8 mouse cellular contexts compared by ENCODE assay signal in genomic region chr14:55078366-55078989, GRCm38 (mm10). TPM values are rescaled to one million over a fixed set of nuclear protein-coding genes. Genes with fewer than 3 reads are reported as not detected.
DNase-seq lines count a peak whose midpoint lies in the region; ATAC-seq lines count a peak whose summit lies in the region.

No protein-coding gene starts in this region.

- peak overlapping the region; percentile 32; the same call in 1 of the 2 replicates for H3K9ac ChIP-seq in kidney, embryonic 14.5 days (ENCODE audit: low read depth, low read length)
- peak overlapping the region; percentile 61 for H3K9ac ChIP-seq in embryonic facial prominence, embryonic 13.5 days
- peak overlapping the region; percentile 40 for H3K9ac ChIP-seq in limb, embryonic 11.5 days (ENCODE audit: low read length)
- H3K9ac ChIP-seq in neural tube, embryonic 13.5 days, result peak overlapping the region; percentile 63

- H3K27ac ChIP-seq in kidney, embryonic 14.5 days (ENCODE audit: low read depth, low read length), result peak overlapping the region; percentile 66
- H3K27ac ChIP-seq in embryonic facial prominence, embryonic 13.5 days, result peak overlapping the region; percentile 41
- H3K27ac ChIP-seq in limb, embryonic 11.5 days (replicated peaks; ENCODE audit: low read depth, low read length), result 0 out of 2 replicates have a peak overlapping the region, but pooled peaks have one; percentile 30
- H3K27ac ChIP-seq in neural tube, embryonic 13.5 days (replicated peaks), result peak overlapping the region; percentile 96

- DNase-seq in kidney, adult 11 months, result no peak
- DNase-seq in limb, embryonic 11.5 days (ENCODE audit: low spot score), result peak; percentile 60
- DNase-seq in Muller cell, postnatal 12 days (ENCODE audit: inconsistent ontology term), result no peak
- no peak for DNase-seq in layer of hippocampus, adult 9-10 months (ENCODE audit: low spot score)
- no peak for DNase-seq in natural killer cell, adult 2 months (ENCODE audit: low spot score in 2 of 2)

- no peaks in the 10 kb centered on the region for H3K36me3 ChIP-seq in kidney, embryonic 14.5 days (ENCODE audit: control insufficient read depth, insufficient read depth, low read length)
- H3K36me3 ChIP-seq in embryonic facial prominence, embryonic 13.5 days, result peaks cover 10% of the 10 kb centered on the region
- H3K36me3 ChIP-seq in limb, embryonic 11.5 days (ENCODE audit: control insufficient read depth, insufficient read depth, low read length), result no peaks in the 10 kb centered on the region
- H3K36me3 ChIP-seq in neural tube, embryonic 13.5 days, result peaks cover 23% of the 10 kb centered on the region

- H3K4me1 ChIP-seq in kidney, embryonic 14.5 days (ENCODE audit: control insufficient read depth, insufficient read depth, low read length), result peaks cover 14% of the 10 kb centered on the region
- H3K4me1 ChIP-seq in embryonic facial prominence, embryonic 13.5 days, result peaks cover 25% of the 10 kb centered on the region
- H3K4me1 ChIP-seq in limb, embryonic 11.5 days (ENCODE audit: control insufficient read depth, insufficient read depth, low read length), result peaks cover 15% of the 10 kb centered on the region
- H3K4me1 ChIP-seq in neural tube, embryonic 13.5 days (replicated peaks), result peaks cover 73% of the 10 kb centered on the region

- 3% methylated on average over 23 of the region's 23 CpGs for WGBS in kidney, embryonic 14.5 days
- WGBS in embryonic facial prominence, embryonic 13.5 days, result 4% methylated on average over 23 of the region's 23 CpGs
- 0% methylated on average over 23 of the region's 23 CpGs for WGBS in limb, embryonic 11.5 days
- WGBS in neural tube, embryonic 13.5 days, result 3% methylated on average over 23 of the region's 23 CpGs

- no peaks in the 10 kb centered on the region for H3K9me3 ChIP-seq in kidney, embryonic 14.5 days (ENCODE audit: control insufficient read depth, low read length)
- H3K9me3 ChIP-seq in embryonic facial prominence, embryonic 13.5 days, result no peaks in the 10 kb centered on the region
- H3K9me3 ChIP-seq in limb, embryonic 11.5 days (ENCODE audit: control insufficient read depth, low read length), result no peaks in the 10 kb centered on the region
- H3K9me3 ChIP-seq in neural tube, embryonic 13.5 days, result no peaks in the 10 kb centered on the region

- peak overlapping the region; percentile 40 for H3K4me2 ChIP-seq in kidney, embryonic 14.5 days (replicated peaks; ENCODE audit: low read depth, low read length)
- H3K4me2 ChIP-seq in embryonic facial prominence, embryonic 13.5 days, result peak overlapping the region; percentile 56
- peak overlapping the region; percentile 54 for H3K4me2 ChIP-seq in limb, embryonic 11.5 days (ENCODE audit: low read depth, severe bottlenecking)
- peak overlapping the region; percentile 51 for H3K4me2 ChIP-seq in neural tube, embryonic 13.5 days

- H3K27me3 ChIP-seq in kidney, embryonic 14.5 days (ENCODE audit: control insufficient read depth, insufficient read depth, low read length), result no peaks in the 10 kb centered on the region
- peaks cover 9% of the 10 kb centered on the region for H3K27me3 ChIP-seq in embryonic facial prominence, embryonic 13.5 days
- peaks cover 12% of the 10 kb centered on the region; the same call in 1 of the 2 replicates for H3K27me3 ChIP-seq in limb, embryonic 11.5 days (ENCODE audit: control insufficient read depth, insufficient read depth, low read length)
- H3K27me3 ChIP-seq in neural tube, embryonic 13.5 days, result no peaks in the 10 kb centered on the region

- ATAC-seq in kidney, embryonic 14.5 days (ENCODE audit: low FRiP score, low TSS enrichment), result peak; percentile 71
- ATAC-seq in embryonic facial prominence, embryonic 13.5 days (ENCODE audit: insufficient number of reproducible peaks, insufficient read depth, low FRiP score, low TSS enrichment, low read depth), result peak; percentile 43
- peak; percentile 20 for ATAC-seq in limb, embryonic 11.5 days (ENCODE audit: insufficient number of reproducible peaks, low FRiP score, low TSS enrichment, low read depth)
- peak; percentile 84 for ATAC-seq in neural tube, embryonic 13.5 days (ENCODE audit: low read depth)

- peak overlapping the region; percentile 23; the same call in 1 of the 2 replicates for H3K4me3 ChIP-seq in kidney, embryonic 14.5 days (ENCODE audit: low read length)
- peak overlapping the region; percentile 9 for H3K4me3 ChIP-seq in embryonic facial prominence, embryonic 13.5 days
- 0 out of 2 replicates have a peak overlapping the region, but pooled peaks have one; percentile 8 for H3K4me3 ChIP-seq in limb, embryonic 11.5 days (ENCODE audit: low read depth, low read length)
- H3K4me3 ChIP-seq in neural tube, embryonic 13.5 days, result peak overlapping the region; percentile 12; the same call in 1 of the 2 replicates

RNA-seq across cellular contexts. Expression of gene Zfhx2, which starts 13.6 kb away (rescaled TPM):
- 5.8 and 6.4 TPM in 2 replicates for polyA plus RNA-seq in kidney, embryonic 14.5 days (2014; fragmentation: Nextera tagmentation; extraction: Ambion mirVana)
- 5.5 and 5.8 TPM in 2 replicates for polyA plus RNA-seq in embryonic facial prominence, embryonic 13.5 days (2015; fragmentation: Nextera tagmentation; extraction: Ambion mirVana)
- 4.8 and 5.5 TPM in 2 replicates for polyA plus RNA-seq in limb, embryonic 11.5 days (2014; fragmentation: Nextera tagmentation; extraction: Ambion mirVana)
- 30.4 and 33.6 TPM in 2 replicates for polyA plus RNA-seq in neural tube, embryonic 13.5 days (2015; fragmentation: Nextera tagmentation; extraction: Ambion mirVana)

RNA-seq across cellular contexts. Expression of gene Thtpa, which starts 16.1 kb away (rescaled TPM):
- polyA plus RNA-seq in kidney, embryonic 14.5 days (2014; fragmentation: Nextera tagmentation; extraction: Ambion mirVana), result 14.5 and 21.8 TPM in 2 replicates
- polyA plus RNA-seq in embryonic facial prominence, embryonic 13.5 days (2015; fragmentation: Nextera tagmentation; extraction: Ambion mirVana), result 21.9 and 23.9 TPM in 2 replicates
- polyA plus RNA-seq in limb, embryonic 11.5 days (2014; fragmentation: Nextera tagmentation; extraction: Ambion mirVana), result 22.3 and 23.1 TPM in 2 replicates
- 29.4 and 29.8 TPM in 2 replicates for polyA plus RNA-seq in neural tube, embryonic 13.5 days (2015; fragmentation: Nextera tagmentation; extraction: Ambion mirVana)

RNA-seq across cellular contexts. Expression of gene Ap1g2, which starts 27.9 kb away (rescaled TPM):
- polyA plus RNA-seq in kidney, embryonic 14.5 days (2014; fragmentation: Nextera tagmentation; extraction: Ambion mirVana), result 11.4 and 17.8 TPM in 2 replicates
- 21.0 and 23.4 TPM in 2 replicates for polyA plus RNA-seq in embryonic facial prominence, embryonic 13.5 days (2015; fragmentation: Nextera tagmentation; extraction: Ambion mirVana)
- polyA plus RNA-seq in limb, embryonic 11.5 days (2014; fragmentation: Nextera tagmentation; extraction: Ambion mirVana), result 9.9 and 10.6 TPM in 2 replicates
- polyA plus RNA-seq in neural tube, embryonic 13.5 days (2015; fragmentation: Nextera tagmentation; extraction: Ambion mirVana), result 5.2 and 8.3 TPM in 2 replicates

RNA-seq across cellular contexts. Expression of gene Jph4, which starts 38.3 kb away (rescaled TPM):
- polyA plus RNA-seq in kidney, embryonic 14.5 days (2014; fragmentation: Nextera tagmentation; extraction: Ambion mirVana), result 0.43 and 0.55 TPM in 2 replicates
- polyA plus RNA-seq in embryonic facial prominence, embryonic 13.5 days (2015; fragmentation: Nextera tagmentation; extraction: Ambion mirVana), result 2.7 and 2.9 TPM in 2 replicates
- polyA plus RNA-seq in limb, embryonic 11.5 days (2014; fragmentation: Nextera tagmentation; extraction: Ambion mirVana), result 0.17 and 0.18 TPM in 2 replicates
- 21.1 and 21.4 TPM in 2 replicates for polyA plus RNA-seq in neural tube, embryonic 13.5 days (2015; fragmentation: Nextera tagmentation; extraction: Ambion mirVana)

Comparison
In these comparisons a context has a peak if more than half of its experiments do, and no peak if none do; other contexts are left out.
1. ATAC-seq: peak in every context shown above with its lines; median percentile 84 in neural tube, embryonic 13.5 days; 71 in kidney, embryonic 14.5 days; 43 in embryonic facial prominence, embryonic 13.5 days; 20 in limb, embryonic 11.5 days.
2. H3K27ac ChIP-seq: peak in every context shown above with its lines; median percentile 96 in neural tube, embryonic 13.5 days; 66 in kidney, embryonic 14.5 days; 41 in embryonic facial prominence, embryonic 13.5 days; 30 in limb, embryonic 11.5 days.